Mouse (Mus musculus) CH12.LX (cell line): Measurements from ENCODE around the gene Epha2. TPM values are rescaled to one million over a fixed set of nuclear protein-coding genes. Genes with fewer than 3 reads are reported as not detected.

Experiments used
- DNase-seq: peaks from one replicate; pipeline ENCODE4 v3.0.0-alpha.2; 2013; ENCODE audit errors: extremely low read depth
- H3K27ac ChIP-seq: 2 replicates; pipeline ENCODE4 v1.5.1; 2012; ENCODE audit warnings: low read depth, mild to moderate bottlenecking, control low read depth, moderate library complexity; ENCODE audit not compliant: insufficient read depth
- H3K27me3 ChIP-seq: replicated peaks from 2 replicates; pipeline ENCODE3; 2012; ENCODE audit warnings: inconsistent platforms
- H3K36me3 ChIP-seq, 2 experiments: replicated peaks in 1 of 2; 2 replicates each; pipeline versions ENCODE3 to v1.6.1; 2012; ENCODE audit warnings: inconsistent platforms in 1 of 2, low read length in 1 of 2, mild to moderate bottlenecking in 1 of 2, mixed read lengths in 1 of 2, moderate library complexity in 1 of 2; ENCODE audit not compliant: control insufficient read depth in 1 of 2, insufficient read depth in 1 of 2
- H3K4me1 ChIP-seq, 2 experiments: 2 replicates each; pipeline ENCODE4 v1.6.1; 2012; ENCODE audit warnings: inconsistent platforms in 1 of 2, moderate library complexity in 1 of 2; ENCODE audit not compliant: insufficient read depth in 2 of 2, control insufficient read depth in 1 of 2
- H3K4me2 ChIP-seq: 2 replicates; pipeline ENCODE4 v1.6.1; 2012; ENCODE audit warnings: low read depth, mild to moderate bottlenecking, control low read depth; ENCODE audit not compliant: poor library complexity, insufficient read depth, severe bottlenecking
- H3K4me3 ChIP-seq, 3 experiments: fragments of 150-350 bp in 1 of 3; sonication (generic) in 1 of 3; replicated peaks in 1 of 3; 2 replicates each; pipeline versions ENCODE3 to v1.5.1; 2011 to 2012; ENCODE audit warnings: low read depth in 2 of 3, low read length in 2 of 3, mild to moderate bottlenecking in 2 of 3, moderate library complexity in 2 of 3, control low read depth in 1 of 3, improper control_type of control experiment in 1 of 3, inconsistent platforms in 1 of 3, mixed read lengths in 1 of 3; ENCODE audit not compliant: poor library complexity in 1 of 3
- H3K79me2 ChIP-seq: replicated peaks from 2 replicates; pipeline ENCODE4 v1.6.1; 2012; ENCODE audit warnings: mild to moderate bottlenecking, moderate library complexity; ENCODE audit not compliant: control insufficient read depth, poor library complexity, insufficient read depth, severe bottlenecking; ENCODE audit errors: extremely low read depth
- H3K9ac ChIP-seq: 2 replicates; pipeline ENCODE4 v1.6.1; 2012; ENCODE audit warnings: low read depth, mild to moderate bottlenecking, control low read depth, moderate library complexity; ENCODE audit not compliant: insufficient read depth
- H3K9me3 ChIP-seq: replicated peaks from 2 replicates; pipeline ENCODE3; 2012; ENCODE audit warnings: low read length, inconsistent platforms, mixed read lengths
- BHLHE40 ChIP-seq: IDR thresholded peaks from 2 replicates; pipeline ENCODE4 v1.6.1; 2011; ENCODE audit warnings: mild to moderate bottlenecking, low read depth, low read length, improper control_type of control experiment
- CTCF ChIP-seq, 2 experiments: IDR thresholded peaks in 1 of 2; conservative IDR thresholded peaks in 1 of 2; 2 replicates each; pipeline ENCODE4 v1.5.1; 2011 to 2012; ENCODE audit warnings: low read depth in 2 of 2, low read length in 2 of 2, improper control_type of control experiment in 1 of 2, inconsistent platforms in 1 of 2, mild to moderate bottlenecking in 1 of 2, moderate library complexity in 1 of 2
- ELF1 ChIP-seq: IDR thresholded peaks from 2 replicates; pipeline ENCODE4 v1.6.1; 2014; ENCODE audit warnings: low read depth, mild to moderate bottlenecking, inconsistent platforms, low read length, improper control_type of control experiment
- EP300 ChIP-seq: IDR thresholded peaks from 2 replicates; pipeline ENCODE4 v1.6.1; 2011; ENCODE audit warnings: low read length, improper control_type of control experiment
- ETS1 ChIP-seq: conservative IDR thresholded peaks from 2 replicates; pipeline ENCODE4 v1.6.1; 2012; ENCODE audit warnings: low read depth, mild to moderate bottlenecking, inconsistent platforms, low read length, improper control_type of control experiment, moderate library complexity
- GABPA ChIP-seq: IDR thresholded peaks from 2 replicates; pipeline ENCODE4 v1.6.1; 2012; ENCODE audit warnings: low read depth, low read length, improper control_type of control experiment, inconsistent platforms; ENCODE audit not compliant: insufficient replicate concordance
- HCFC1 ChIP-seq: IDR thresholded peaks from 2 replicates; pipeline ENCODE4 v1.6.1; 2012; ENCODE audit warnings: low read depth, mild to moderate bottlenecking, inconsistent platforms, low read length, improper control_type of control experiment
- IRF4 ChIP-seq: IDR thresholded peaks from 2 replicates; pipeline ENCODE4 v1.6.1; 2014; ENCODE audit warnings: low read depth, mild to moderate bottlenecking, inconsistent platforms, low read length, improper control_type of control experiment
- JUND ChIP-seq: conservative IDR thresholded peaks from 2 replicates; pipeline ENCODE4 v1.6.1; 2011; ENCODE audit warnings: low read depth, low read length, improper control_type of control experiment
- MAFK ChIP-seq: IDR thresholded peaks from 2 replicates; pipeline ENCODE4 v1.6.1; 2011; ENCODE audit warnings: low read length, improper control_type of control experiment; ENCODE audit not compliant: insufficient replicate concordance
- MAX ChIP-seq: IDR thresholded peaks from 2 replicates; pipeline ENCODE4 v1.6.1; 2011; ENCODE audit warnings: low read length, improper control_type of control experiment
- MAZ ChIP-seq: IDR thresholded peaks from 2 replicates; pipeline ENCODE4 v1.6.1; 2012; ENCODE audit warnings: low read depth, mild to moderate bottlenecking, inconsistent platforms, low read length, improper control_type of control experiment, moderate library complexity
- MXI1 ChIP-seq: IDR thresholded peaks from 2 replicates; pipeline ENCODE4 v1.6.1; 2011; ENCODE audit warnings: mild to moderate bottlenecking, low read depth, low read length, improper control_type of control experiment
- MYC ChIP-seq: IDR thresholded peaks from 2 replicates; pipeline ENCODE4 v1.6.1; 2011; ENCODE audit warnings: low read depth, mild to moderate bottlenecking, improper control_type of control experiment, low read length
- NELFE ChIP-seq: IDR thresholded peaks from 2 replicates; pipeline ENCODE4 v1.6.1; 2011; ENCODE audit warnings: low read depth, low read length, improper control_type of control experiment
- NRF1 ChIP-seq: IDR thresholded peaks from 2 replicates; pipeline ENCODE4 v1.6.1; 2014; ENCODE audit warnings: low read depth, mild to moderate bottlenecking, inconsistent platforms, low read length, improper control_type of control experiment, moderate library complexity
- PAX5 ChIP-seq: IDR thresholded peaks from 2 replicates; pipeline ENCODE4 v1.6.1; 2012; ENCODE audit warnings: low read length, inconsistent platforms, mixed read lengths
- POLR2AphosphoS2 ChIP-seq: IDR thresholded peaks from 2 replicates; pipeline ENCODE4 v1.6.1; 2011; ENCODE audit warnings: low read depth, low read length, improper control_type of control experiment
- SMC3 ChIP-seq: IDR thresholded peaks from 2 replicates; pipeline ENCODE4 v1.6.1; 2011; ENCODE audit warnings: low read depth, low read length, improper control_type of control experiment
- TBP ChIP-seq: conservative IDR thresholded peaks from 2 replicates; pipeline ENCODE4 v1.6.1; 2011; ENCODE audit warnings: low read depth, low read length, improper control_type of control experiment
- UBTF ChIP-seq: IDR thresholded peaks from 2 replicates; pipeline ENCODE4 v1.6.1; 2012; ENCODE audit warnings: low read depth, mild to moderate bottlenecking, inconsistent platforms, low read length, improper control_type of control experiment, moderate library complexity
- USF1 ChIP-seq: IDR thresholded peaks from 2 replicates; pipeline ENCODE4 v1.6.1; 2014; ENCODE audit warnings: low read depth, mild to moderate bottlenecking, inconsistent platforms, low read length, improper control_type of control experiment
- USF2 ChIP-seq: conservative IDR thresholded peaks from 2 replicates; pipeline ENCODE4 v1.6.1; 2011; ENCODE audit warnings: low read depth, low read length, improper control_type of control experiment
- ZC3H11A ChIP-seq: IDR thresholded peaks from 2 replicates; pipeline ENCODE4 v1.6.1; 2012; ENCODE audit warnings: low read depth, mild to moderate bottlenecking, inconsistent platforms, low read length, improper control_type of control experiment
- ZMIZ1 ChIP-seq: IDR thresholded peaks from 2 replicates; pipeline ENCODE4 v1.6.1; 2012; ENCODE audit warnings: low read depth, mild to moderate bottlenecking, inconsistent platforms, low read length, improper control_type of control experiment
- ZNF384 ChIP-seq: IDR thresholded peaks from 2 replicates; pipeline ENCODE4 v1.6.1; 2012; ENCODE audit warnings: low read depth, low read length, improper control_type of control experiment, inconsistent platforms
- dilution Hi-C: fragments of 300-500 bp; cut with MboI; formaldehyde crosslinking; loops from 2 replicates; pipeline ENCODE4 v1.14.3; 2020; ENCODE audit warnings: low sequenced_read_pairs; ENCODE audit not compliant: extremely low pct_unique_long_range_greater_than_20kb, extremely low pct_ligation_motif_present
- in situ Hi-C: fragments of 300-500 bp; cut with MboI; formaldehyde crosslinking; loops from 3 replicates; pipeline ENCODE4 v1.14.3; 2019; ENCODE audit warnings: low sequenced_read_pairs, low pct_ligation_motif_present, low pct_unique_long_range_greater_than_20kb, mixed read lengths
- polyA plus RNA-seq: library from polyadenylated mRNA; unstranded; fragments of >175 nt; gene quantifications from 2 replicates; pipeline ENCODE4 v1.2.1, GENCODE M21; 2012; ENCODE audit warnings: low read depth; ENCODE audit not compliant: insufficient read length
- total RNA-seq, 2 experiments: library from RNA; depleted of rRNA; stranded (reverse); fragments of 300-350 nt in 1 of 2; fragments of >200 nt in 1 of 2; gene quantifications; 2 replicates each; pipeline ENCODE4 v1.2.3; 2012 to 2014

Gene Epha2
- total and polyA plus RNA-seq, 3 experiments, result 0.55 to 0.81 (median 0.67) TPM

DNA sequence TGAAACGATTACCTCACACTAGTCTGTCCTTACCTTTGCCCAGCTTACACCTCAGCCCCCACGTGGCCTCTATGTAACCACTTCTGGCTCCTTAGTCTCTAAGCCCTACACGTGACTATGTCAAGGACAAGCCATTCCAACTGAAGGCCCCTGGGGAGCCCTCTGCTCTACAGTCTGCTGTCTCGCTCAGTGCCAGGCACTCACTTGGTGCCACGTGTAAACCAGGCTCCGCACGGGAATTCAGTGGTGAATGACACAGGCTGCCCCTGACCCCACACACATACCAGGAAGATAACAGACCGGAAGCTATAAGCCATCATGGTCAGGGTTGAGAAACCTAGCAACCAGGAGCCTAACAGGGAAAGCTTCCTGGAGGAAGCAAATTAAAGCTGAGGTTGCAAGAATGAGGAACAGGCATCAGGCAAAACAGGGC lies 46.3 kb downstream of the Epha2 start:
- in situ Hi-C loops, result no loop called here

DNA sequence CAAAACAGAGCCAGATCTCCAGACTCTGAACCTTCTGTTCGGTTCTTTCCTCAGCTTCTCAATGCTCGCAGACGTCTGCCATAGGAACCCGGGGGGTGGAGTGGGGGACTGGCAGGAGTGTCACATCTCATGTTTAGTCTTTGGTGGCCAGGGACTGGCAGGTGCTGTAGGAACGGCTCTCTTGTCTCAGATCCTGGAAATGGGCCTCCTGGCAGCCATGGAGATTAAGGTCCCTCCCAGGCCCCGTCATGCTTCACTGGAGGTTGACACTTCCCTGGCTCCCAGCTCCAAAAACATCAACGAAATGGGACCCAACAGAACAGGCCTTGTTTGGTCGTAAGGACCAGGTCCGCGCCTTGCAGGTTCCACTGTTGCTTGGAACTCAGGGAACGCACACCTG lies 47.6 kb downstream of the Epha2 start:
- TF ChIP-seq PAX5, result no peak
- TF ChIP-seq SMC3, result no peak
- TF ChIP-seq CTCF (conservative IDR thresholded peaks at IDR 0.05 in 1 of 2, IDR thresholded peaks at IDR 0.05 in 1 of 2; ENCODE audit: low read depth in 2 of 2, low read length in 2 of 2), result no peak
- TF ChIP-seq MAZ, result no peak
- TF ChIP-seq EP300, result no peak
- TF ChIP-seq, all 38 proteins: peak for 0
- Histone ChIP-seq H3K79me2 (no peaks in the 10 kb centered on the region), H3K4me1 (peaks cover 3 to 13% of the 10 kb centered on the region in 2 experiments; a peak in 2 of 4 replicates), H3K27ac (no peak overlapping the region), H3K4me2 (no peak overlapping the region), H3K27me3 (peaks cover 75% of the 10 kb centered on the region), H3K36me3 (no peaks in the 10 kb centered on the region), H3K4me3 (no peak overlapping the region), H3K9ac (no peak overlapping the region), H3K9me3 (peaks cover 5% of the 10 kb centered on the region)
- in situ Hi-C loops, result no loop called here
- no peak for DNase-seq
- dilution Hi-C loops, result no loop called here

More for the DNA sequence above, 46.3 kb downstream of the Epha2 start:
- Histone ChIP-seq H3K4me2 (no peak overlapping the region), H3K4me3 (no peak overlapping the region), H3K27ac (no peak overlapping the region), H3K4me1 (peaks cover 0 to under 1% of the 10 kb centered on the region in 2 experiments; a peak in 1 of 4 replicates), H3K79me2 (no peaks in the 10 kb centered on the region), H3K36me3 (no peaks in the 10 kb centered on the region), H3K27me3 (peaks cover 72% of the 10 kb centered on the region), H3K9ac (no peak overlapping the region), H3K9me3 (peaks cover 5% of the 10 kb centered on the region)
- dilution Hi-C loops, result no loop called here
- no peak for DNase-seq
- TF ChIP-seq ETS1 (no peak), UBTF (no peak), BHLHE40 (no peak), ZMIZ1 (no peak)

DNA sequence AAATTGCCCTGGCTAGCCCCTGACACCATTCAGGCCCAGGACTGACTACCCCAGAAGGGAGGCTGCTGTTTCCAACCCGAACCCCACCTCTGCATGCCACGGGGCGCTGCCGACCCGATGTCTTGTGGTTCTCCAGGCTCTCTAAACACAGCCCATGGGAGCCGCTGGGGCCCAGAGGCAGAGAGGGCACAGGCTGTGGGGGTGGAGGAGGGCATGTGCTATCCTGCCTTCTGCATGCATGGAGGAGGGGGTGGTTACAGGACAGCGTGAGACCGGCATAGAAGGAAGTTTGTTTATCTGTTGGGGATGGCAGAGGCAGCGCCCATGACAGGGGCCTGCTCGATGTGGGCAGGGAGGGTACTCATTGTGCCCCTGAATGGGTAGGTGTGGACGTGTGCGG lies 49.0 kb downstream of the Epha2 start:
- H3K4me1 ChIP-seq, result peaks cover 8 to 19% of the 10 kb centered on the region in 2 experiments; a peak in 3 of 4 replicates
- in situ Hi-C loops, result no loop called here
- H3K4me2 ChIP-seq, result no peak overlapping the region
- no peak for DNase-seq
- dilution Hi-C loops, result no loop called here
- no peaks in the 10 kb centered on the region for H3K79me2 ChIP-seq
- H3K9ac ChIP-seq, result no peak overlapping the region
- no peak overlapping the region for H3K4me3 ChIP-seq
- peaks cover 78% of the 10 kb centered on the region for H3K27me3 ChIP-seq
- peaks cover 5% of the 10 kb centered on the region for H3K9me3 ChIP-seq
- H3K27ac ChIP-seq, result no peak overlapping the region
- H3K36me3 ChIP-seq, result no peaks in the 10 kb centered on the region
- TF ChIP-seq MAZ, result no peak
- TF ChIP-seq ELF1, result no peak
- no peak for TF ChIP-seq MAX
- no peak for TF ChIP-seq JUND
- TF ChIP-seq MYC, result no peak
- no peak for TF ChIP-seq IRF4
- TF ChIP-seq POLR2AphosphoS2, result no peak
- no peak for TF ChIP-seq MXI1
- TF ChIP-seq HCFC1, result no peak
- TF ChIP-seq NELFE, result no peak
- TF ChIP-seq NRF1, result no peak
- no peak for TF ChIP-seq ZNF384
- TF ChIP-seq TBP, result no peak
- no peak for TF ChIP-seq USF1
- TF ChIP-seq GABPA, result no peak
- TF ChIP-seq BHLHE40, result no peak
- no peak for TF ChIP-seq USF2
- TF ChIP-seq MAFK, result no peak
- no peak for TF ChIP-seq ZC3H11A
- TF ChIP-seq SMC3, result no peak
